Mouse (Mus musculus): ENCODE data around the gene Fam185a. TPM values are rescaled to one million over a fixed set of nuclear protein-coding genes. Genes with fewer than 3 reads are reported as not detected.

Gene Fam185a
- polyA plus RNA-seq, 1 experiment from 2014 or later = 7.9 TPM

DNA sequence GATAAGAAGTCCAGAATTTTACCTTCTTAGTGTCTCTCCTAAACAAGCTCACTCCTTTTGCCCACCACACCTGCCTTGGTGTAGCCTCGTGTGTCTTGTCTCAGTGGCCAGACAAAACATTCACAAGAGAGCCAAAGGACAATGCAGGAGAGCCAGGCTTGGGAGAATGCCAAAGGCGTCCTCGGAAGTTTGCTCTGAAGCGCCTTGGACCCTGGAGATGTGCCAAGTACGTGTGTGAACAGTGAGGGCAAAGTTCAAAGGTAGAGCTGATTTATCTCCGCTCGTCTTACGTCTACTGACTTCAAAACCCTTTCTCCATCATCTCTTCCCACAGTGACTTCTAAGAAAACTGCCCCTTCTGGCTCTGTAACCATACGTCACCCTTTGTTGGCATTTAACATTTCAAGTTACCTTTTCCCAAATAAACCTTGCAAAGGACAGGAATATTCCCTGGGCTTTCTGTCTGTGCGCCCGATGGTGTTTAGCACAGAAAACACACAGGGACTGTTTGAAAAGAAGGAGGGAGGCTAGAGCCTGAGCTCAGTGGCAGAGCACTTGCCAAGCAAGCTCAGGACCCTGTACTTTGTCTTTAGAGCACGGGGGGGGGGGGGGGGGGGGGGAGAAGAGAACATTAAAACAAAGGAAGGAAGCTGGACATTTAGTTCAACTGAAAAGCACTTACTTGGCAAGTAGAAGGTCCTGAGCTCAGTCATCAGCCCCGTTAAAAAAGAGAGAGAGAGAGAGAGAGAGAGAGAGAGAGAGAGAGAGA lies 33.0 kb upstream of the Fam185a start:
- Histone ChIP-seq H3K4me2 (no peak overlapping the region), H3K9ac (no peak overlapping the region), H3K9me3 (no peaks in the 10 kb centered on the region), H3K27me3 (replicated peaks) (no peaks in the 10 kb centered on the region), H3K4me3 (no peak overlapping the region), H3K36me3 (replicated peaks) (no peaks in the 10 kb centered on the region), H3K4me1 (no peaks in the 10 kb centered on the region), H3K27ac (no peak overlapping the region)
- ATAC-seq (replicated peaks) = no peak
- 50% methylated on average over 13 of the region's 13 CpGs for WGBS

DNA sequence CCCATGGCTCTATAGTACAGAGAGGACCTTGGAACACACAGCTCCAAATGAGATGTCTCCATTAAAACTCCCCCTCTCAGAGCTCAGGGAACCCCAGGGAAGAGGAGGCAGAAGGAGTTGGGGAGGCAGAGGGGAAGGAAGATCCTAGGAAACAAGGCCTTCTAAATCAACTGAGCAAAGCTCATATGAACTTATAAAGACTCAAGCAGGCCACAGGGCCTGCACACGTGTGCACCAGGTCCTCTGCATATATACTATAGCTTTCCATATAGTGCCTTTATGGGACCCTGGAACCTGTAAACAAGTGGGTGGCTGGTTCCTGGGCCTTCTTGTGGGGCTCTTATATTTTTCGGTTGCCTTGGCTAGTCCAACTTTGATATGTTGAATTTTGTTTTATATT lies 30.2 kb upstream of the Fam185a start:
- Histone ChIP-seq H3K4me2 (no peak overlapping the region), H3K36me3 (replicated peaks) (no peaks in the 10 kb centered on the region), H3K27ac (no peak overlapping the region), H3K9ac (no peak overlapping the region), H3K4me1 (no peaks in the 10 kb centered on the region), H3K27me3 (replicated peaks) (no peaks in the 10 kb centered on the region), H3K9me3 (no peaks in the 10 kb centered on the region), H3K4me3 (no peak overlapping the region)
- ATAC-seq (replicated peaks) = no peak
- WGBS = 88% methylated on average over 2 of the region's 2 CpGs

- Histone ChIP-seq H3K4me1 (no peaks in the 10 kb centered on the region), H3K4me3 (no peak overlapping the region), H3K36me3 (replicated peaks) (no peaks in the 10 kb centered on the region), H3K9ac (no peak overlapping the region), H3K27ac (no peak overlapping the region), H3K4me2 (no peak overlapping the region), H3K27me3 (replicated peaks) (no peaks in the 10 kb centered on the region), H3K9me3 (no peaks in the 10 kb centered on the region)
- whole genome bisulfite sequencing = 46% methylated on average over 7 of the region's 7 CpGs
- no peak; the same call in 1 of the 2 replicates for ATAC-seq (replicated peaks)
Observed at GRCm38 (mm10) chr5:21395205-21395840, 29.4 kb upstream of the Fam185a start.

DNA sequence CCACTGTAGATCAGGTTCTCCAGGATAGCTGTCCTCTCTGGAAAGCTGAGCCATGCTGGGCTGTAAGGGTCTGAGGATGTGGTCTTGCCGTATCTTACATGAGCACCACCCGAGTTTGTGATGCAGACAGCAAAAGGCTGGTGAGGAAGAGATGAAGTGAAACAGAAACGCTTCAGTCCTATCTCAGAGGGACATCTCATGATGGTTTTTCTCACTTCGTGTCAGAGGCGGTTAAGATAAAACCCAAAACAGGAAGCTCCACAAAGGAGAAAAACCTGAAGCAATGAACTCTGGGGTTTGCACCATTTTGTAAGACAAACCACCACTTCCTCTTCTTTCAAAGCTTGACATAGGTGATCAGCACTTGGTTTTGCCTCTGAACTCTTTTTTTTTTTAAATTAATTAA lies 13.5 kb upstream of the Fam185a start:
- WGBS = 90% methylated on average over 5 of the region's 5 CpGs
- H3K27me3 ChIP-seq (replicated peaks) = no peaks in the 10 kb centered on the region
- no peak overlapping the region for H3K4me2 ChIP-seq
- no peaks in the 10 kb centered on the region for H3K4me1 ChIP-seq
- no peak overlapping the region for H3K4me3 ChIP-seq
- H3K9me3 ChIP-seq = no peaks in the 10 kb centered on the region
- H3K27ac ChIP-seq = no peak overlapping the region
- H3K9ac ChIP-seq = no peak overlapping the region
- no peak for ATAC-seq (replicated peaks)
- H3K36me3 ChIP-seq (replicated peaks) = no peaks in the 10 kb centered on the region

GRCm38 (mm10) chr5:21412056-21412455 lies 12.7 kb upstream of the Fam185a start:
- Histone ChIP-seq H3K4me2 (no peak overlapping the region), H3K9ac (no peak overlapping the region), H3K9me3 (no peaks in the 10 kb centered on the region), H3K27ac (no peak overlapping the region), H3K36me3 (replicated peaks) (no peaks in the 10 kb centered on the region), H3K4me1 (no peaks in the 10 kb centered on the region), H3K27me3 (replicated peaks) (no peaks in the 10 kb centered on the region), H3K4me3 (no peak overlapping the region)
- no peak for ATAC-seq (replicated peaks)
- 76% methylated on average over 5 of the region's 5 CpGs for WGBS

GRCm38 (mm10) chr5:21413322-21413721 lies 11.4 kb upstream of the Fam185a start:
- H3K27me3 ChIP-seq (replicated peaks) = no peaks in the 10 kb centered on the region
- WGBS = 96% methylated on average over 3 of the region's 3 CpGs
- H3K36me3 ChIP-seq (replicated peaks) = no peaks in the 10 kb centered on the region
- H3K4me3 ChIP-seq = no peak overlapping the region
- ATAC-seq (replicated peaks) = no peak
- H3K9ac ChIP-seq = no peak overlapping the region
- H3K4me1 ChIP-seq = no peaks in the 10 kb centered on the region
- H3K27ac ChIP-seq = no peak overlapping the region
- no peak overlapping the region for H3K4me2 ChIP-seq
- no peaks in the 10 kb centered on the region for H3K9me3 ChIP-seq

- no peak overlapping the region for H3K9ac ChIP-seq
- no peak for ATAC-seq (replicated peaks)
- no peaks in the 10 kb centered on the region for H3K27me3 ChIP-seq (replicated peaks)
- H3K9me3 ChIP-seq = no peaks in the 10 kb centered on the region
- WGBS = 43% methylated on average over 1 of the region's 1 CpGs
- no peak overlapping the region for H3K4me3 ChIP-seq
- no peak overlapping the region for H3K4me2 ChIP-seq
- no peaks in the 10 kb centered on the region for H3K4me1 ChIP-seq
- H3K36me3 ChIP-seq (replicated peaks) = no peaks in the 10 kb centered on the region
- H3K27ac ChIP-seq = no peak overlapping the region
Observed at GRCm38 (mm10) chr5:21414116-21414820, 10.5 kb upstream of the Fam185a start.

- Histone ChIP-seq H3K9ac (no peak overlapping the region), H3K36me3 (replicated peaks) (no peaks in the 10 kb centered on the region), H3K4me3 (no peak overlapping the region), H3K9me3 (no peaks in the 10 kb centered on the region), H3K4me2 (no peak overlapping the region), H3K4me1 (no peaks in the 10 kb centered on the region), H3K27ac (no peak overlapping the region), H3K27me3 (replicated peaks) (no peaks in the 10 kb centered on the region)
- no peak for ATAC-seq (replicated peaks)
- 76% methylated on average over 4 of the region's 4 CpGs for WGBS
Observed at GRCm38 (mm10) chr5:21418613-21419012, 6.1 kb upstream of the Fam185a start.

DNA sequence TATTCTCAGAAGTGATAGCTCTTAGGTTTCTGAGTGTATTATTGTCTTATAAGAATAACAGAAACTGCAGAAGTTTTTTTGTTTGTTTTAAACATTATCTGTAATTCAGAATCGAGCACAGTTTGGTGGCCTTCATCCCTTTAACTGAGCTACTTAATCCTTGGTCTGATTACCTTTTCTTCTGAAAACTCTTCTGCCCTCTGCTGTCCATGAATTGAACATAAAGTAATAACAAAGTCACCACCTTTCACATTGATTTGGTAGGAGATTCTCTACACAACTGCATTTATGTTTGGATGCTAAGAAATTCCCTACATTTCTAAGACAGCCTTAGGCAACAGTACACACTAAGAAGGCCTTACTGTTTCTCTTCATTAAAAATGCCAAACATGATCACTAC lies 4.1 kb upstream of the Fam185a start:
- Histone ChIP-seq H3K9me3 (no peaks in the 10 kb centered on the region), H3K36me3 (replicated peaks) (no peaks in the 10 kb centered on the region), H3K9ac (no peak overlapping the region), H3K4me1 (peaks cover 4% of the 10 kb centered on the region), H3K4me2 (no peak overlapping the region), H3K27ac (no peak overlapping the region), H3K4me3 (no peak overlapping the region), H3K27me3 (replicated peaks) (no peaks in the 10 kb centered on the region)
- 14% methylated on average over 1 of the region's 1 CpGs for WGBS
- no peak for ATAC-seq (replicated peaks)

DNA sequence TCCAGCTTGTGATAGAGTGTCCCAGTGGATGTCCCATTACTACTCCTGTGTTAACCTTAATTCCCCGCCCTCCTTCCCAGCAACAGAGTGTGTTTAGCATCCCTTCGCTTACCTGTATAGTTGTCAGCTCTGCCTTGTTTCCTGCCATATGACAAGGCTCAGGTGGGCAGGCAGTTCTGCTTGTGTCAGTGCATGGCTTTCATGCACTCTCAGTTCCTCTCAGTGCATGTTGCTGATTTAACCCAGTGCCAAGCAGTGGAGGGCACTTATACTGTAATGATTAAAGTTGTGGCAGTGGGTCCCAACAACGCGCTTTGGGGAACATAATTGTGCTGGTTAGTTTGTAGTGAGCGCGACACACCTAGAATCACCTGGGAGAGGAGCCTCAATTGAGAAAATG lies 1.9 kb downstream of the Fam185a start:
- peaks cover 15% of the 10 kb centered on the region for H3K4me1 ChIP-seq
- H3K27me3 ChIP-seq (replicated peaks) = no peaks in the 10 kb centered on the region
- H3K27ac ChIP-seq = no peak overlapping the region
- H3K36me3 ChIP-seq (replicated peaks) = no peaks in the 10 kb centered on the region
- WGBS = 95% methylated on average over 6 of the region's 6 CpGs
- no peaks in the 10 kb centered on the region for H3K9me3 ChIP-seq
- 0 out of 2 replicates have a peak overlapping the region, but pooled peaks have one; percentile 98 for H3K4me2 ChIP-seq
- no peak overlapping the region for H3K9ac ChIP-seq
- H3K4me3 ChIP-seq = no peak overlapping the region
- no peak for ATAC-seq (replicated peaks)

GRCm38 (mm10) chr5:21434148-21434929 lies 9.6 kb downstream of the Fam185a start:
- Histone ChIP-seq H3K4me1 (no peaks in the 10 kb centered on the region), H3K36me3 (replicated peaks) (no peaks in the 10 kb centered on the region), H3K4me3 (no peak overlapping the region), H3K4me2 (no peak overlapping the region), H3K27ac (no peak overlapping the region), H3K9me3 (no peaks in the 10 kb centered on the region), H3K9ac (no peak overlapping the region), H3K27me3 (replicated peaks) (no peaks in the 10 kb centered on the region)
- ATAC-seq (replicated peaks) = peak; percentile 63; the same call in 1 of the 2 replicates
- 78% methylated on average over 11 of the region's 11 CpGs for WGBS

DNA sequence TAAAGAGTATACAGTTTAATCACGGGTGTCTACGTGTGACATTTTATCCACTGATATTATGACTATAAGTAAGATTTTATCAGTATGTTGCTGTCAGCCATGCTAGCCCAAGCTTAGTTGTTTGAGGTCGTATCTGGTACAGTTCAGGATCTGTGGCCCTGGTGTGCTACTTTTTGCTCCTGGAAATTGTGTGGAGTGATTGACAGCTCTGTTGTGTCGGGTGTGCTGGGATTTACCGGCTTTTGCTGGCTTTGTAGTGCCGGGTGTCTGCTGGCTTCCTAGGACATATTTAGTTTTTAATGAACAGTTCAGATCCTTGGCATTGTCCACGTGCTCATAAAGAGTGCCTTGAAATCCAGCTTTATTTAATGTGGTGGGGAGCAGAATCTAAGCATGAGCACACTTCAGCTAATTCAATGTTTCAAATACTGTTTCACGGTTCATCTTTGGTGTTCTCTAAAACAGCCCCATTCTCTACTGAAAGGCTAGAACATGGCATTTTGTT lies 11.8 kb downstream of the Fam185a start:
- 0 out of 2 replicates have a peak, but pooled peaks have one; percentile 33 for ATAC-seq (replicated peaks)
- no peak overlapping the region for H3K4me3 ChIP-seq
- no peak overlapping the region for H3K27ac ChIP-seq
- no peaks in the 10 kb centered on the region for H3K9me3 ChIP-seq
- WGBS = 30% methylated on average over 8 of the region's 8 CpGs
- H3K4me2 ChIP-seq = no peak overlapping the region
- no peaks in the 10 kb centered on the region for H3K27me3 ChIP-seq (replicated peaks)
- H3K4me1 ChIP-seq = no peaks in the 10 kb centered on the region
- H3K9ac ChIP-seq = no peak overlapping the region
- H3K36me3 ChIP-seq (replicated peaks) = no peaks in the 10 kb centered on the region

All from midbrain, embryonic 15.5 days (tissue).